Mouse (Mus musculus): Measurements from ENCODE around the gene Arpp21. TPM values are rescaled to one million over a fixed set of nuclear protein-coding genes. Genes with fewer than 3 reads are reported as not detected.

Arpp21 gene
- polyA plus RNA-seq, 1 experiment from 2014 or later, result 1.4 TPM

DNA sequence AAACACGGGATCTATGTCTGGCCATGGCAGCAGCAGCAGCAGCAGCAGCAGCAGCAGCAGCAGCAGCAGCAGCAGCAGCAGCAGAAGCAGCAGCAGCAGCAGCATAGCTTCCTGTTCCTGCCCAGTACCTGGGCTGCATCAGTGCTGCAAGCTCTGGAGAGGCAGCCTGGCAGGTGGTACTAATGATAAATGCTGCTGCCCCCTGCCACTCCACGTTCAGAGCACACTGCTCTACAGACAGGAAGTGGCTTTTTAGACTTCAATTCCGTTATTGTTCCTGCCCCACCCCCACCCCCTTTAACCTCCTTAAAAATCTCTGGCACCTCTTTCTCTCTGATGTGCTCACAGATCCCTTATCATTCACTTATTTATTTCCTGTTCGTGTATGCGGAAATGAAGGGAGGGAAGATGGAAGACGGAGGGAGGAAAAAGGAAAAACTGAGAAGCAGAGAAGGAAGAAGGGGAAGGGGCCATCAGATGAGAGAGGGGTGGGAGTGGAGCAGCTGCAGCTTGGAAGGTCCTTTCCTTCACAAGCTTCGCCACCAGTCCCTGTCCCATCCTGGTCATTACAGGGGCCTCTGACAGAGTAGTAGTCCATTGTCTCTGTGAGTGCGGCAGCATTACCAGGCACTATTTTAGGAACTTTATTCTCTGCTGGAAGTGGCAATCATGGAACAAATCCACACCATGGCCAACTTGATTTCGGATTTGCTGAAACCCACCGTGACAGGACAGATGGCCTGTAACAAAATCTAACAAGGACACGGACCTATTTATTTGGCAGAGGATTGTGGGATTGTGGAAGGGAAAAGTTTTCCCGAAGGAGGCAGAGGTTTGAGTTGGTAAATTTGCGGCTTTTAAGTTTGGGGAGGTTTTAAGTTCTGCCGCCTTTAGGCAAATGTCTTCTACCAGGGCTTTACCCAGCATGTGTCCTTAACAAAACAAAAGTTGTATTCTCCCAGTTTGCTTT lies 49.1 kb downstream of the Arpp21 start:
- Histone ChIP-seq H3K4me1 (peaks cover 29% of the 10 kb centered on the region), H3K9me3 (no peaks in the 10 kb centered on the region), H3K27me3 (ENCODE audit: poor library complexity, severe bottlenecking) (peaks cover 48% of the 10 kb centered on the region), H3K27ac (no peak overlapping the region), H3K36me3 (replicated peaks) (no peaks in the 10 kb centered on the region), H3K4me3 (peak overlapping the region; percentile 18; the same call in 1 of the 2 replicates)
- WGBS, result 11% methylated on average over 14 of the region's 14 CpGs
- no peak for DNase-seq (ENCODE audit: extremely low spot score, low spot score)

DNA sequence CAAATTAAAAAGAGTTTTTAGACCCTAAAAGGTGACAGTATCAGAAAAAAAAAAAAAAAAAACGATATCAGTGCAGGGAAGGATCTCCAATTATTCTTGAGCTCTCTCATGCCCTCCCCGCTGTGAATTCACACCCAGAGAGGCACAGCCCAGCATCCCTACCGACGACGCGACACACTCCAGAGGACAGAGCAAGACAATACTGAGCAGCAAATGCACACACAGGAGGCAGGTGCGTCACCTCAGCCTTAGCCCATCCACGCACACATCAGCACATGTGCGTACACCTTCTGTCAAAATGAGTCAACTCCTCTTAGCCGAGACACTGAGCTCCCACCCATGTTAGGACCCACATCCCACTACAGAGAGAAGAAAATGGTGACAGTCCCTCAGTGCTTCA lies 50.0 kb downstream of the Arpp21 start:
- no peaks in the 10 kb centered on the region for H3K9me3 ChIP-seq
- peaks cover 48% of the 10 kb centered on the region for H3K27me3 ChIP-seq (ENCODE audit: poor library complexity, severe bottlenecking)
- no peak for DNase-seq (ENCODE audit: extremely low spot score, low spot score)
- WGBS, result 59% methylated on average over 10 of the region's 10 CpGs
- H3K36me3 ChIP-seq (replicated peaks), result no peaks in the 10 kb centered on the region
- no peak overlapping the region for H3K27ac ChIP-seq
- H3K4me1 ChIP-seq, result peaks cover 29% of the 10 kb centered on the region
- no peak overlapping the region for H3K4me3 ChIP-seq

- Histone ChIP-seq H3K27ac (no peak overlapping the region), H3K36me3 (replicated peaks) (no peaks in the 10 kb centered on the region), H3K4me1 (peaks cover 20% of the 10 kb centered on the region), H3K4me3 (no peak overlapping the region), H3K9me3 (no peaks in the 10 kb centered on the region), H3K27me3 (ENCODE audit: poor library complexity, severe bottlenecking) (peaks cover 32% of the 10 kb centered on the region)
- WGBS, result 83% methylated on average over 3 of the region's 3 CpGs
- DNase-seq (ENCODE audit: extremely low spot score, low spot score), result no peak
Measured at GRCm38 (mm10) chr9:112182738-112183137, 53.0 kb downstream of the Arpp21 start.

DNA sequence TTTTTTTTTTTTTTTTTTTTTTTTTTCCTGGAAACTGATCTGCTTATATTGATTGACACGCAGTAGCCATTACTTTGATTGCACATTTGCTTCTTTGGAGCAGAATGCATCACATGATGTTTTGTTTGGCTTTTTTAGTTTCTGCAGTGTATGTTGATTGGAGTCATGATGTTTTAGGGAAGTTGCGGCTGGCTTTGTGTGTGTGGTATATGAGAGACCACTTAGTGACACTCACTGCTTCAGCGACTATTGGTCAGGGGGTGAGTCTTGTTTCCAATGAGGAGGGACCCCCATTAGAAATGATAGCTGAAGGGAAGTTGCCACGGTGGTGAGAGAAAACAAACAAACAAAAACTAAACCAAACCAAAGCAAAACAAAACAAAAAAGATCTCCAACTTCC lies 55.7 kb downstream of the Arpp21 start:
- H3K9me3 ChIP-seq, result no peaks in the 10 kb centered on the region
- H3K36me3 ChIP-seq (replicated peaks), result no peaks in the 10 kb centered on the region
- H3K4me3 ChIP-seq, result no peak overlapping the region
- peaks cover 6% of the 10 kb centered on the region; the same call in 1 of the 2 replicates for H3K27me3 ChIP-seq (ENCODE audit: poor library complexity, severe bottlenecking)
- WGBS, result 91% methylated on average over 4 of the region's 4 CpGs
- H3K27ac ChIP-seq, result no peak overlapping the region
- DNase-seq (ENCODE audit: extremely low spot score, low spot score), result no peak
- peaks cover 6% of the 10 kb centered on the region for H3K4me1 ChIP-seq

GRCm38 (mm10) chr9:112178438-112178837 lies 57.3 kb downstream of the Arpp21 start:
- Histone ChIP-seq H3K4me1 (peaks cover 20% of the 10 kb centered on the region), H3K27me3 (ENCODE audit: poor library complexity, severe bottlenecking) (no peaks in the 10 kb centered on the region), H3K36me3 (replicated peaks) (no peaks in the 10 kb centered on the region), H3K4me3 (no peak overlapping the region), H3K27ac (no peak overlapping the region), H3K9me3 (no peaks in the 10 kb centered on the region)
- 77% methylated on average over 5 of the region's 5 CpGs for WGBS
- DNase-seq (ENCODE audit: extremely low spot score, low spot score), result no peak

GRCm38 (mm10) chr9:112177569-112177968 lies 58.2 kb downstream of the Arpp21 start:
- Histone ChIP-seq H3K4me1 (peaks cover 20% of the 10 kb centered on the region), H3K4me3 (no peak overlapping the region), H3K27me3 (ENCODE audit: poor library complexity, severe bottlenecking) (no peaks in the 10 kb centered on the region), H3K36me3 (replicated peaks) (no peaks in the 10 kb centered on the region), H3K27ac (no peak overlapping the region), H3K9me3 (no peaks in the 10 kb centered on the region)
- WGBS, result 80% methylated on average over 2 of the region's 2 CpGs
- no peak for DNase-seq (ENCODE audit: extremely low spot score, low spot score)

DNA sequence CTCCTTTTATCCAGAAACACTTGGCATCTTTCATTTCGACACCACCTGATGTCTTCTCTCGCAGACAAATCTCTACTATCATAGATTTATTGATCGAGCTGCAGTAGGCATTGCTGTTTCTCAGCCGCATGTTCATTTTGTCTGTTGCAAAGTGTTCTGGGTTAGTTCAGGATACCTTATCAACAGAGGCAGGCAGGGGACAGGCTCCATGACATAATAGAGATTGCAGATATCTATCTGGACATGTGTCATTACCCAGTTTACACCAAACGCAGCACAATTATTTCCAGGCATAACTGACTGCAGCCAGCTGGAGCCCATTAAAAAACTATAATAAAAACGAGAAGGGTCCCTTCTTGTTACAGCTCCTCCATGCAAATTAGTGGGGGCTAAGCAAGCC lies 59.4 kb downstream of the Arpp21 start:
- WGBS, result 83% methylated on average over 6 of the region's 6 CpGs
- Histone ChIP-seq H3K9me3 (no peaks in the 10 kb centered on the region), H3K4me1 (peaks cover 20% of the 10 kb centered on the region), H3K36me3 (replicated peaks) (no peaks in the 10 kb centered on the region), H3K27me3 (ENCODE audit: poor library complexity, severe bottlenecking) (no peaks in the 10 kb centered on the region), H3K4me3 (no peak overlapping the region), H3K27ac (no peak overlapping the region)
- DNase-seq (ENCODE audit: extremely low spot score, low spot score), result no peak

DNA sequence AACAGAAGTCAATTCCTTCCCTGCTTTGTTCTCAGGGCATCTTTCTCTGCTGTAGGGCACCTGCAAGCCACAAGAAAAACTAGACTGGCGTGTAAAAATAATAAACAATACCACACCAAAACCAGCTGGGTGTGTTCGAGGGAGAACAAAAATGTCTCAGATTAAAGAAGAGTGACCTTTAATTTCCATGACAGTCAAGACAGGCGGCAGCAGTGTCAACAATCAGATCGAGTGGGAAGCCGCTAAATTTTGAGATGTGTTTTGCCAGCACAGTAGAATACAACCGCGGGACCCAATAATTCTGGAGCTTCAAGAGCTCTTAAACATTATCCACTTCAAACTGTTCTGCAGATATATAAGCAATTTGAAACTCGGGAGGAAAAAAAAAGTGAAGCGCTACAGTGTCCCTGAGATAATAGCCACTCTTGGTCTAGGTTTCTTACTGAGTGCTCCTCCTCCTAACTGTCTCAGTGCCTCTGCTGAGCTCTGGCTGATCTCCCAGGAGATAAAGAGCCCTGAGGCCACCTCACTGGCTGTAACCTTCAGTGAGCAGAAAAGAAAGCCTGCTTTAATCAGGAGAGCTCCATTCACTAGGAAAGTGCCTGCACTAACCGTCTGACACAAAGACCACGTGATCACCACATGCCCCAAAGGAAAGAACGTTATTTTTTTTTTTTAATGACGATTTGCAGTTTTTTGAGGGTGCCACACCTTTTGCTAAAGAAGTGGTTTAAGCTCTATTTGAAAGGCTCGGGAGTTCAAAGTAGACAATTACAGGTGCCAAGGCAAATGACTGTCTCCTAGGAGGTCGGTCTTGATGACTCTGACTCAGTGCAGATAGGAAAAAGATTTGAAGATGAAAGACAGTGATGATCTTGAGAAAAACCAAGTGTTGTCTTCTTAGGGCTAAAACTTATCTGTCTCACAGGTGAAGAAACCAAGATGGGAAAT lies 61.1 kb downstream of the Arpp21 start:
- 34% methylated on average over 15 of the region's 15 CpGs for WGBS
- Histone ChIP-seq H3K4me1 (peaks cover 20% of the 10 kb centered on the region), H3K27ac (no peak overlapping the region), H3K4me3 (peak overlapping the region; percentile 16; the same call in 1 of the 2 replicates), H3K9me3 (no peaks in the 10 kb centered on the region), H3K27me3 (ENCODE audit: poor library complexity, severe bottlenecking) (no peaks in the 10 kb centered on the region), H3K36me3 (replicated peaks) (no peaks in the 10 kb centered on the region)
- no peak for DNase-seq (ENCODE audit: extremely low spot score, low spot score)

GRCm38 (mm10) chr9:112173778-112174177 lies 62.0 kb downstream of the Arpp21 start:
- Histone ChIP-seq H3K27me3 (ENCODE audit: poor library complexity, severe bottlenecking) (no peaks in the 10 kb centered on the region), H3K27ac (no peak overlapping the region), H3K4me1 (peaks cover 20% of the 10 kb centered on the region), H3K36me3 (replicated peaks) (no peaks in the 10 kb centered on the region), H3K9me3 (no peaks in the 10 kb centered on the region), H3K4me3 (no peak overlapping the region)
- DNase-seq (ENCODE audit: extremely low spot score, low spot score), result no peak
- WGBS, result 93% methylated on average over 5 of the region's 5 CpGs

- H3K27me3 ChIP-seq (ENCODE audit: poor library complexity, severe bottlenecking), result no peaks in the 10 kb centered on the region; the same call in 1 of the 2 replicates
- no peaks in the 10 kb centered on the region for H3K4me1 ChIP-seq
- WGBS, result 83% methylated on average over 4 of the region's 4 CpGs
- no peaks in the 10 kb centered on the region for H3K9me3 ChIP-seq
- no peak overlapping the region for H3K27ac ChIP-seq
- no peak for DNase-seq (ENCODE audit: extremely low spot score, low spot score)
- H3K36me3 ChIP-seq (replicated peaks), result no peaks in the 10 kb centered on the region
- H3K4me3 ChIP-seq, result no peak overlapping the region
Measured at GRCm38 (mm10) chr9:112164677-112165076, 71.1 kb downstream of the Arpp21 start.

- H3K36me3 ChIP-seq (replicated peaks), result no peaks in the 10 kb centered on the region
- DNase-seq (ENCODE audit: extremely low spot score, low spot score), result no peak
- WGBS, result 58% methylated on average over 2 of the region's 2 CpGs
- no peak overlapping the region for H3K27ac ChIP-seq
- peaks cover 22% of the 10 kb centered on the region for H3K27me3 ChIP-seq (ENCODE audit: poor library complexity, severe bottlenecking)
- no peaks in the 10 kb centered on the region for H3K4me1 ChIP-seq
- H3K9me3 ChIP-seq, result no peaks in the 10 kb centered on the region
- no peak overlapping the region for H3K4me3 ChIP-seq
Measured at GRCm38 (mm10) chr9:112160981-112161380, 74.8 kb downstream of the Arpp21 start.

DNA sequence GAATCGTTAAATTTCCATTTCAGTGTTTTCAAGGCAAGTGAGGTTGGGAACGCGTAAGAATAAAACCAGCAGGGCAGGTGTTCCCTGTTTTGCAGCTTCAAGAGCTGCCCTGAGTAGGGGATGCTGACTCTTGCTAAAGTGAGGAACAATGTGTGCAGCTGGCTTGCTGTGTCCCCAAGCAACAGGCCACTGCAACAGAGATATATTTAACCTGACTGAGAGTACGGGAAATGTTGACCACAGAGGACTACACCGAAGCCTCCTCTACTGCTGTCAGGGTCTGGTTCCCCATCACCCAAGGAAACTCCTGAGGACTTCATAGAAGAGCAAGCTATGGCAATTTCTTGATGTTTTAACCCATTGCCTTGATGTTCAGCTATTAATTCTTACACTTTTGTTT lies 81.8 kb downstream of the Arpp21 start:
- WGBS, result 90% methylated on average over 5 of the region's 5 CpGs
- H3K9me3 ChIP-seq, result no peaks in the 10 kb centered on the region
- H3K4me3 ChIP-seq, result no peak overlapping the region
- peaks cover 18% of the 10 kb centered on the region for H3K27me3 ChIP-seq (ENCODE audit: poor library complexity, severe bottlenecking)
- H3K36me3 ChIP-seq (replicated peaks), result no peaks in the 10 kb centered on the region
- no peak overlapping the region for H3K27ac ChIP-seq
- no peaks in the 10 kb centered on the region for H3K4me1 ChIP-seq
- no peak for DNase-seq (ENCODE audit: extremely low spot score, low spot score)

Measured in forebrain, embryonic 10.5 days (tissue).